Mouse (Mus musculus): ENCODE measurements at regions not wholly inside any gene's neighbourhood (a gene's known extent, or its start where the extent isn't known, plus 50 kb on each side); places are given as distances from the start of the nearest gene placed in this dataset.
"Not testable (repeated sequence)": the region's sequence is repeated elsewhere in the genome, so short reads cannot be mapped to it uniquely, and the experiment has no call there.

- no peak for DNase-seq (ENCODE audit: low spot score in 2 of 2)
Observed at GRCm38 (mm10) chr6:6388835-6389440, 172.0 kb upstream of the Slc25a13 start.

- no peak for DNase-seq (ENCODE audit: low spot score in 2 of 2)
Observed at GRCm38 (mm10) chr6:6387571-6387970, 170.6 kb upstream of the Slc25a13 start.

GRCm38 (mm10) chr6:6384971-6385370, 168.0 kb upstream of the Slc25a13 start:
- DNase-seq (ENCODE audit: low spot score in 2 of 2) = no peak

- no peak for DNase-seq (ENCODE audit: low spot score in 2 of 2)
Observed at GRCm38 (mm10) chr6:6384441-6384840, 167.5 kb upstream of the Slc25a13 start.

GRCm38 (mm10) chr6:6372421-6372820, 155.4 kb upstream of the Slc25a13 start:
- no peak for DNase-seq (ENCODE audit: low spot score in 2 of 2)

GRCm38 (mm10) chr6:6371444-6372093, 154.6 kb upstream of the Slc25a13 start:
- no peak for DNase-seq (ENCODE audit: low spot score in 2 of 2)

GRCm38 (mm10) chr6:6364037-6364436, 147.1 kb upstream of the Slc25a13 start:
- no peak for DNase-seq (ENCODE audit: low spot score in 2 of 2)

GRCm38 (mm10) chr6:6362678-6363354, 145.8 kb upstream of the Slc25a13 start:
- DNase-seq (ENCODE audit: low spot score in 2 of 2) = no peak

- DNase-seq (ENCODE audit: low spot score in 2 of 2) = not testable (repeated sequence)
Observed at GRCm38 (mm10) chr6:6361181-6361580, 144.2 kb upstream of the Slc25a13 start.

GRCm38 (mm10) chr6:6357477-6357876, 140.5 kb upstream of the Slc25a13 start:
- DNase-seq (ENCODE audit: low spot score in 2 of 2) = no peak

- DNase-seq (ENCODE audit: low spot score in 2 of 2) = no peak
Observed at GRCm38 (mm10) chr6:6356967-6357366, 140.0 kb upstream of the Slc25a13 start.

- no peak for DNase-seq (ENCODE audit: low spot score in 2 of 2)
Observed at GRCm38 (mm10) chr6:6335251-6335650, 118.3 kb upstream of the Slc25a13 start.

GRCm38 (mm10) chr6:6330271-6330670, 113.3 kb upstream of the Slc25a13 start:
- no peak for DNase-seq (ENCODE audit: low spot score in 2 of 2)

- no peak for DNase-seq (ENCODE audit: low spot score in 2 of 2)
Observed at GRCm38 (mm10) chr6:6325516-6325915, 108.5 kb upstream of the Slc25a13 start.

- no peak for DNase-seq (ENCODE audit: low spot score in 2 of 2)
Observed at GRCm38 (mm10) chr6:6316725-6317124, 99.8 kb upstream of the Slc25a13 start.

- DNase-seq (ENCODE audit: low spot score in 2 of 2) = peak in 1 of 2 experiments; percentile 6
Observed at GRCm38 (mm10) chr6:6313171-6313570, 96.2 kb upstream of the Slc25a13 start.

GRCm38 (mm10) chr6:6310213-6310612, 93.2 kb upstream of the Slc25a13 start:
- DNase-seq (ENCODE audit: low spot score in 2 of 2) = no peak

- DNase-seq (ENCODE audit: low spot score in 2 of 2) = no peak
Observed at GRCm38 (mm10) chr6:6307618-6308017, 90.6 kb upstream of the Slc25a13 start.

- no peak for DNase-seq (ENCODE audit: low spot score in 2 of 2)
Observed at GRCm38 (mm10) chr6:6303767-6304166, 86.8 kb upstream of the Slc25a13 start.

GRCm38 (mm10) chr6:6301001-6301510, 84.1 kb upstream of the Slc25a13 start:
- DNase-seq (ENCODE audit: low spot score in 2 of 2) = no peak

- DNase-seq (ENCODE audit: low spot score in 2 of 2) = no peak
Observed at GRCm38 (mm10) chr6:6298867-6299852, 82.2 kb upstream of the Slc25a13 start.

All from left cerebral cortex, adult 18-20 months (tissue).